Mouse (Mus musculus) forelimb bud, embryonic 11.5 days (tissue): ENCODE measurements around the gene Snx33.
"Not testable (repeated sequence)": the region's sequence is repeated elsewhere in the genome, so short reads cannot be mapped to it uniquely, and the experiment has no call there.

ENCODE experiments used
- DNase-seq: peaks from one replicate; pipeline ENCODE4 v3.0.0-alpha.2; 2012; ENCODE audit warnings: low read depth, low spot score

Gene Snx33

GRCm38 (mm10) chr9:56925291-56926024 lies 2.7 kb downstream of the Snx33 start:
- DNase-seq, result no peak

- no peak for DNase-seq
These were observed 3.5 kb downstream of the Snx33 start for GRCm38 (mm10) chr9:56924651-56925027.

GRCm38 (mm10) chr9:56923841-56924650 lies 4.1 kb downstream of the Snx33 start:
- no peak for DNase-seq

GRCm38 (mm10) chr9:56922746-56923145 lies 5.4 kb downstream of the Snx33 start:
- no peak for DNase-seq

GRCm38 (mm10) chr9:56918466-56918865 lies 9.7 kb downstream of the Snx33 start:
- no peak for DNase-seq

- no peak for DNase-seq
These were observed 11.0 kb downstream of the Snx33 start for GRCm38 (mm10) chr9:56917131-56917530.

GRCm38 (mm10) chr9:56915695-56916410 lies 12.3 kb downstream of the Snx33 start:
- DNase-seq, result no peak

- no peak for DNase-seq
These were observed 13.1 kb downstream of the Snx33 start for GRCm38 (mm10) chr9:56915116-56915515.

GRCm38 (mm10) chr9:56913991-56914390 lies 14.2 kb downstream of the Snx33 start:
- DNase-seq, result no peak

- no peak for DNase-seq
These were observed 17.2 kb downstream of the Snx33 start for GRCm38 (mm10) chr9:56911017-56911416.

- DNase-seq, result not testable (repeated sequence)
These were observed 18.2 kb downstream of the Snx33 start for GRCm38 (mm10) chr9:56909991-56910390.

- no peak for DNase-seq
These were observed 20.6 kb downstream of the Snx33 start for GRCm38 (mm10) chr9:56907549-56907948.

GRCm38 (mm10) chr9:56903662-56904061 lies 24.5 kb downstream of the Snx33 start:
- DNase-seq, result no peak

GRCm38 (mm10) chr9:56901187-56901586 lies 27.0 kb downstream of the Snx33 start:
- DNase-seq, result no peak

GRCm38 (mm10) chr9:56900571-56900970 lies 27.6 kb downstream of the Snx33 start:
- DNase-seq, result no peak

- DNase-seq, result no peak
These were observed 28.1 kb downstream of the Snx33 start for GRCm38 (mm10) chr9:56900060-56900459.

GRCm38 (mm10) chr9:56899409-56899808 lies 28.8 kb downstream of the Snx33 start:
- no peak for DNase-seq

- DNase-seq, result no peak
These were observed 31.4 kb downstream of the Snx33 start for GRCm38 (mm10) chr9:56896779-56897178.

GRCm38 (mm10) chr9:56894006-56894405 lies 34.2 kb downstream of the Snx33 start:
- DNase-seq, result no peak

- no peak for DNase-seq
These were observed 34.9 kb downstream of the Snx33 start for GRCm38 (mm10) chr9:56893313-56893712.

GRCm38 (mm10) chr9:56892111-56892510 lies 36.1 kb downstream of the Snx33 start:
- no peak for DNase-seq

GRCm38 (mm10) chr9:56891517-56892011 lies 36.6 kb downstream of the Snx33 start:
- DNase-seq, result peak; percentile 89
